Mouse (Mus musculus): ENCODE results near the gene Rnf150. TPM values are rescaled to one million over a fixed set of nuclear protein-coding genes. Genes with fewer than 3 reads are reported as not detected.
A peak's percentile ranks its signal among the peaks of the same experiment; 100 is the strongest.

Rnf150 gene
- total and polyA plus RNA-seq, 2 experiments from 2014 or later, result 1.9 to 9.9 TPM

DNA sequence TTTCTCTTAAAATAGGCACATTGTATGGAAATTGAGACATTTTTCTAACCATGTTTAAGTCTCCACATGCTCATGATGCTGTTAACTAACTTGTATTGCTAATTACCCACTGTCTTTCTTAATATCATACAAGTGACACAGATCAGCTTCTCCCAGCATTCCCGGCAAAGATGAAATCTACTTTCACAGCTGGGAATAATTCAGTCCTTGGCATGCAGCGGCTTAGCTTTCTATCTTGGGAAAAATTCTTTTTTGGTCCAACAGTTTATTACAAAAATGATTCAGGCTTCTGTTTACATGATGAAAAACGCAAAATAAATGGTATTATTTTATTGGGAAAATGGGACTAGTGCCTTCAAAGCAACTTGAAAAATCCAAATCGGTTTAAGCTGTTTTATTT is 73.7 kb downstream of the Rnf150 start:
- Histone ChIP-seq H3K4me2 (ENCODE audit: low read depth, low read length) (no peak overlapping the region), H3K4me3 (ENCODE audit: low read length) (no peak overlapping the region), H3K9me3 (ENCODE audit: low read length) (no peaks in the 10 kb centered on the region), H3K27me3 (ENCODE audit: insufficient read depth, low read length) (no peaks in the 10 kb centered on the region), H3K36me3 (ENCODE audit: insufficient read depth, low read length) (no peaks in the 10 kb centered on the region), H3K27ac (no peak overlapping the region), H3K9ac (replicated peaks; ENCODE audit: low read length) (no peak overlapping the region), H3K4me1 (ENCODE audit: insufficient read depth, low read length) (no peaks in the 10 kb centered on the region; the same call in 1 of the 2 replicates)
- no peak for DNase-seq (ENCODE audit: low spot score)
- TF ChIP-seq CTCF (IDR thresholded peaks at IDR 0.05; ENCODE audit: low read depth), result no peak
- 61% methylated on average over 4 of the region's 4 CpGs for WGBS
- ATAC-seq, result no peak

DNA sequence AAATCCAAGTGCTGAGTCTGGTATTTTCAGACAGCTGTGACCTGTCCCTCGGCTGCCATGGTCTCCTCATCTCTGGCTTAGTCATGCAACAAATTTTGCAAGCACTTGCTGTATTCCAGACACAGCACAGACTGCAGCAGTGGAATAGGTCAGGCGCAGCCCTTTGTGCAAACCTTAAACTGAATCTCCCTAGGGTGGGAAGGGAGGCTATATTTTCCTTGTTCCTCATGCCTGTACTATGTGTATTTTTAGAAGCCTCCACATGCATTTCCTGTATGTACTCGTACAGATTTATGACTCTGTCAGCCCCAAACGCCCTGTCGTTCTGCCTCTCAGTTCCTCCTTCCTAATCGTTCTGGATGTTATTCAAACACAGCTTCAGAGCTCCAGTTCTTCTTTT is 76.8 kb downstream of the Rnf150 start:
- H3K4me3 ChIP-seq (ENCODE audit: low read length), result no peak overlapping the region
- no peaks in the 10 kb centered on the region for H3K36me3 ChIP-seq (ENCODE audit: insufficient read depth, low read length)
- ATAC-seq, result no peak
- 0 out of 2 replicates have a peak overlapping the region, but pooled peaks have one; percentile 13 for H3K4me2 ChIP-seq (ENCODE audit: low read depth, low read length)
- no peaks in the 10 kb centered on the region for H3K27me3 ChIP-seq (ENCODE audit: insufficient read depth, low read length)
- no peak overlapping the region for H3K9ac ChIP-seq (replicated peaks; ENCODE audit: low read length)
- WGBS, result 32% methylated on average over 6 of the region's 6 CpGs
- H3K27ac ChIP-seq, result no peak overlapping the region
- peaks cover 6% of the 10 kb centered on the region; the same call in 1 of the 2 replicates for H3K4me1 ChIP-seq (ENCODE audit: insufficient read depth, low read length)
- TF ChIP-seq CTCF (IDR thresholded peaks at IDR 0.05; ENCODE audit: low read depth), result no peak
- peak; percentile 21 for DNase-seq (ENCODE audit: low spot score)
- no peaks in the 10 kb centered on the region for H3K9me3 ChIP-seq (ENCODE audit: low read length)

DNA sequence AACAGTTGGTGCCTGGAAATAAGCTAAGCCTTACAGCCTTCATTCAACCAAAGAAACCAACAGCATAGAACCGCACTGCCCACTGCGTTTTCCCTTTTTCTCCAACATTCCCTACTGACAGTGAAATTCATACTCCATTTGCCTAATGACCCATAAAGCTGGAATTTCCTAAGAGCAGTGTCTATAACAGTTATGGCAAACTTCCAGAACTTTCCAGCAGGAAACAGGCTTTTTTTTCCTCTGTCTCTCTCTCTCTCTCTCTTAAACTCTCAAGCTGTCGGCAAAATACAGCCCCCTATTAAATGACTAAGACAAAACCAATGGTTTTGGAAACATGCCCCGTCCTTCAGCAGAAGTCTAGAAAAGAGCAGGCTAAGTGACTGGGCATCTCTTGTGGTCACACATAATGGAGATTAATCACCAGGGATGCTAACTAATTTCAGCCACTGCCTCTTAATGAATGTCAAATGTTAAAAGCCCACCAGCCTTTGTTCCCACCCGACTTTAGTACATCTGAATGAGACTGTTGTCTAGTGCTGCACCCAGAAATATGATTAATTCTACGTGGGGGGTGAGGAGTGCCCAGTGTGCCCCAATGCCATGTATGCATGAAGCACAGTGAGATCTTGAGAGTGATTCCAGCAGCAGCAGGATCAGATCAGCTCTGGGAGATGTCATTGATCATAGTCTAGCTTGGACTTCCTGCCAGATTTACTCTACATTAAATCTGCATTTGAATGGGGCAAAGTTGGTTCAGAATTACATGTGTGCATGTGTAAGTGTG is 80.3 kb downstream of the Rnf150 start:
- H3K4me3 ChIP-seq (ENCODE audit: low read length), result no peak overlapping the region
- peak; percentile 78 for DNase-seq (ENCODE audit: low spot score)
- 20% methylated on average over 6 of the region's 6 CpGs for WGBS
- no peak overlapping the region for H3K4me2 ChIP-seq (ENCODE audit: low read depth, low read length)
- no peaks in the 10 kb centered on the region for H3K9me3 ChIP-seq (ENCODE audit: low read length)
- H3K36me3 ChIP-seq (ENCODE audit: insufficient read depth, low read length), result no peaks in the 10 kb centered on the region
- TF ChIP-seq CTCF (IDR thresholded peaks at IDR 0.05; ENCODE audit: low read depth), result no peak
- peak; percentile 75 for ATAC-seq
- peak overlapping the region; percentile 26; the same call in 1 of the 2 replicates for H3K27ac ChIP-seq
- peaks cover 6% of the 10 kb centered on the region; the same call in 1 of the 2 replicates for H3K4me1 ChIP-seq (ENCODE audit: insufficient read depth, low read length)
- no peaks in the 10 kb centered on the region for H3K27me3 ChIP-seq (ENCODE audit: insufficient read depth, low read length)
- H3K9ac ChIP-seq (replicated peaks; ENCODE audit: low read length), result no peak overlapping the region

GRCm38 (mm10) chr8:82945867-82946266 is 82.7 kb downstream of the Rnf150 start:
- Histone ChIP-seq H3K27me3 (ENCODE audit: insufficient read depth, low read length) (no peaks in the 10 kb centered on the region), H3K9ac (replicated peaks; ENCODE audit: low read length) (no peak overlapping the region), H3K9me3 (ENCODE audit: low read length) (no peaks in the 10 kb centered on the region), H3K4me3 (ENCODE audit: low read length) (no peak overlapping the region), H3K4me1 (ENCODE audit: insufficient read depth, low read length) (0 out of 2 replicates have a peak, but pooled peaks cover 6% of the 10 kb centered on the region), H3K4me2 (ENCODE audit: low read depth, low read length) (no peak overlapping the region), H3K27ac (no peak overlapping the region), H3K36me3 (ENCODE audit: insufficient read depth, low read length) (no peaks in the 10 kb centered on the region)
- no peak for ATAC-seq
- TF ChIP-seq CTCF (IDR thresholded peaks at IDR 0.05; ENCODE audit: low read depth), result no peak
- DNase-seq (ENCODE audit: low spot score), result no peak
- 83% methylated on average over 3 of the region's 3 CpGs for WGBS

GRCm38 (mm10) chr8:82946658-82947057 is 83.5 kb downstream of the Rnf150 start:
- DNase-seq (ENCODE audit: low spot score) (no peak), ATAC-seq (no peak)
- H3K27me3 ChIP-seq (ENCODE audit: insufficient read depth, low read length), result no peaks in the 10 kb centered on the region
- H3K4me1 ChIP-seq (ENCODE audit: insufficient read depth, low read length), result 0 out of 2 replicates have a peak, but pooled peaks cover 6% of the 10 kb centered on the region
- H3K4me3 ChIP-seq (ENCODE audit: low read length), result no peak overlapping the region
- H3K36me3 ChIP-seq (ENCODE audit: insufficient read depth, low read length), result no peaks in the 10 kb centered on the region
- no peak overlapping the region for H3K4me2 ChIP-seq (ENCODE audit: low read depth, low read length)
- 60% methylated on average over 1 of the region's 1 CpGs for WGBS
- no peak overlapping the region for H3K27ac ChIP-seq
- no peaks in the 10 kb centered on the region for H3K9me3 ChIP-seq (ENCODE audit: low read length)
- H3K9ac ChIP-seq (replicated peaks; ENCODE audit: low read length), result no peak overlapping the region
- no peak for TF ChIP-seq CTCF (IDR thresholded peaks at IDR 0.05; ENCODE audit: low read depth)

DNA sequence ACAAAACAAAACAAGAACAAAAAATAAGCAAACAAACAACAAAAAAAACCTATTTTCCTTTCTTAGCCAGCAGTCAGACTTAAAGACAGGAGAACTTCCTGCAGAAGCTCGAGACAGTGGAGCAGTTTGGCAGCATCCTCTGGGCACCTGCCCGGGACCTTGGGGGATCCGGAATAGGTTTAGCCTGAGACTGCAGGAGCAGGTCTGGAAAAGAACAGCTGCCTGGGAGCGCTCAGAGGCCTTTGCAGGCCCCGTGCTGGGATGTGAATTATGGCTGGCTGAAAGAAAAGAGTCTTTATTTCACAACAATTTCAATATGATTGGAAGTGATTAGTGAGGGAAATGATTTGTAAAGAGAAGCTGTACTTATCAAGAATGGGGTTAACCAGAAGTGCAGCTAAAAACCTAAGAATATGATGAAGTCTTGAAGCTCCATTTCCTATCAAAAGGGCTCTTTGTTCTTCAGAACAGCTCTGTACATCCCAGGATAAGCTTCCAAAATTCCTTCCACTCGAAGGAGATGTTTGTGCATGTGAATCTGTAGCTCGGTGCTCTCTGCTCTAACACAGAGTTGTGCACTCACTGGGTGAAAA is 92.1 kb downstream of the Rnf150 start:
- ATAC-seq, result no peak
- H3K4me3 ChIP-seq (ENCODE audit: low read length), result no peak overlapping the region
- no peaks in the 10 kb centered on the region for H3K27me3 ChIP-seq (ENCODE audit: insufficient read depth, low read length)
- no peak overlapping the region for H3K4me2 ChIP-seq (ENCODE audit: low read depth, low read length)
- H3K9me3 ChIP-seq (ENCODE audit: low read length), result no peaks in the 10 kb centered on the region
- H3K36me3 ChIP-seq (ENCODE audit: insufficient read depth, low read length), result no peaks in the 10 kb centered on the region
- H3K9ac ChIP-seq (replicated peaks; ENCODE audit: low read length), result no peak overlapping the region
- 38% methylated on average over 7 of the region's 7 CpGs for WGBS
- no peak for DNase-seq (ENCODE audit: low spot score)
- no peak for TF ChIP-seq CTCF (IDR thresholded peaks at IDR 0.05; ENCODE audit: low read depth)
- no peak overlapping the region for H3K27ac ChIP-seq
- H3K4me1 ChIP-seq (ENCODE audit: insufficient read depth, low read length), result peaks cover 5% of the 10 kb centered on the region; the same call in 1 of the 2 replicates

GRCm38 (mm10) chr8:82959491-82959890 is 96.3 kb downstream of the Rnf150 start:
- Histone ChIP-seq H3K9me3 (ENCODE audit: low read length) (no peaks in the 10 kb centered on the region), H3K27me3 (ENCODE audit: insufficient read depth, low read length) (no peaks in the 10 kb centered on the region), H3K27ac (no peak overlapping the region), H3K4me1 (ENCODE audit: insufficient read depth, low read length) (peaks cover 5% of the 10 kb centered on the region; the same call in 1 of the 2 replicates), H3K4me2 (ENCODE audit: low read depth, low read length) (no peak overlapping the region), H3K9ac (replicated peaks; ENCODE audit: low read length) (no peak overlapping the region), H3K36me3 (ENCODE audit: insufficient read depth, low read length) (no peaks in the 10 kb centered on the region), H3K4me3 (ENCODE audit: low read length) (no peak overlapping the region)
- WGBS, result 85% methylated on average over 3 of the region's 3 CpGs
- no peak for DNase-seq (ENCODE audit: low spot score)
- ATAC-seq, result no peak
- TF ChIP-seq CTCF (IDR thresholded peaks at IDR 0.05; ENCODE audit: low read depth), result no peak

All from hindbrain, postnatal 0 days (tissue).